Mouse (Mus musculus) bone marrow, adult 2 months (tissue): ENCODE measurements around the gene Fam102a.

Experiments used
- CTCF ChIP-seq: fragments of 200-500 bp; IDR thresholded peaks from 2 replicates; pipeline ENCODE4 v1.5.1; 2011; ENCODE audit warnings: low read length, control low read depth; ENCODE audit not compliant: control insufficient read depth, insufficient read depth
- POLR2A ChIP-seq: fragments of 200-500 bp; IDR thresholded peaks from 2 replicates; pipeline ENCODE4 v1.6.1; 2011; ENCODE audit warnings: low read depth, mild to moderate bottlenecking, control low read depth, low read length, borderline replicate concordance; ENCODE audit not compliant: control insufficient read depth

DNA sequence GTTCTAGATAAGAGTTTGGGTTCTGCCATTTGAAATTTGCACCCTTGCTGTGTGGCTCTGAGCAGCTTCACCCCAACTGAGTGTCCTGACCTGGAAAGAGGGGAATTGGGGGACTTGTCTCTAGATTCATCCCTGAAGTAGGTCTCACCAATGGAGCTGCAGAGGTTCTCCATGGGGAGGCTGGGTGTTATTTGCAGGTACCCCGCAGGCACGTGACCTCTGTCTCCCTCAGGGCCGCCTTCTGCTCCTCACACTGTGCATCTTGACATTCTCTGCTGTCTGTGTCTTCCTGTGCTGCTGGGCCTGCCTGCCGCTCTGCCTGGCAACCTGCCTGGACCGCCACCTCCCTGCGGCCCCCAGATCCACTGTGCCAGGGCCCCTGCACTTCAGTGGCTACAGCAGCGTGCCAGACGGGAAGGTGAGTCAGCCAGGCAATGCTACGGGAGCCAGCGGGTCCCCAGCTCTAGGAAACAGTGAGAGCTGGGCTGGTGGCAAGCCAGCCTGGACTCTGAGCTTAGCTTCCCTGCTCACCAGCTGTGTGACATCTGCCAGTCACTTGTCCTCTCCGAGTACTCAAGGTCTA, 54.2 kb downstream of the Fam102a start:
- TF ChIP-seq CTCF (no peak), POLR2A (no peak)
